Mouse (Mus musculus) kidney, adult 2 months (tissue): ENCODE results near the gene Nusap1. TPM values are rescaled to one million over a fixed set of nuclear protein-coding genes. Genes with fewer than 3 reads are reported as not detected.

Source experiments
- DNase-seq: peaks from one replicate; pipeline ENCODE4 v3.0.0; 2021
- H3K27ac ChIP-seq: fragments of 200-500 bp; 2 replicates; pipeline ENCODE4 v1.5.1; 2012; ENCODE audit warnings: low read depth, low read length, control low read depth, inconsistent platforms; ENCODE audit not compliant: insufficient read depth
- H3K27me3 ChIP-seq: fragments of 200-500 bp; replicated peaks from 2 replicates; pipeline ENCODE4 v1.6.1; 2012; ENCODE audit warnings: mild to moderate bottlenecking, moderate library complexity, low read length, inconsistent platforms; ENCODE audit not compliant: control insufficient read depth, insufficient read depth
- H3K36me3 ChIP-seq: fragments of 200-500 bp; 2 replicates; pipeline ENCODE4 v1.6.1; 2012; ENCODE audit warnings: mild to moderate bottlenecking, moderate library complexity, low read length, inconsistent platforms; ENCODE audit not compliant: control insufficient read depth, insufficient read depth
- H3K4me1 ChIP-seq: fragments of 200-500 bp; 2 replicates; pipeline ENCODE4 v1.6.1; 2011; ENCODE audit warnings: low read length; ENCODE audit not compliant: control insufficient read depth, insufficient read depth
- H3K4me3 ChIP-seq: fragments of 200-500 bp; 2 replicates; pipeline ENCODE4 v1.5.1; 2011; ENCODE audit warnings: mild to moderate bottlenecking, low read depth, low read length, control low read depth; ENCODE audit not compliant: insufficient read depth
- CTCF ChIP-seq: fragments of 200-500 bp; conservative IDR thresholded peaks from 2 replicates; pipeline ENCODE4 v1.5.1; 2011; ENCODE audit warnings: low read depth, mild to moderate bottlenecking, control low read depth, low read length, moderate library complexity, mixed read lengths; ENCODE audit not compliant: insufficient read depth, insufficient read length
- POLR2A ChIP-seq: fragments of 200-500 bp; IDR thresholded peaks from one replicate; pipeline ENCODE4 v1.6.1; 2011; ENCODE audit warnings: low read depth, low read length, control low read depth
- WGBS: fragments of 180-500 bp; shearing (Covaris S2); methylation state at CpG from one replicate; pipeline ENCODE4 v1.1.7; 2018; 5-methylcytosine and 5-hydroxymethylcytosine counted together
- polyA plus RNA-seq: library from polyadenylated mRNA; depleted of rRNA; stranded (reverse); fragments of >200 nt; gene quantifications from 2 replicates; pipeline ENCODE4 v1.2.3, GENCODE M21; 2012; rRNA removed

The Nusap1 gene
- polyA plus RNA-seq, 1 experiment = 0.25 TPM

DNA sequence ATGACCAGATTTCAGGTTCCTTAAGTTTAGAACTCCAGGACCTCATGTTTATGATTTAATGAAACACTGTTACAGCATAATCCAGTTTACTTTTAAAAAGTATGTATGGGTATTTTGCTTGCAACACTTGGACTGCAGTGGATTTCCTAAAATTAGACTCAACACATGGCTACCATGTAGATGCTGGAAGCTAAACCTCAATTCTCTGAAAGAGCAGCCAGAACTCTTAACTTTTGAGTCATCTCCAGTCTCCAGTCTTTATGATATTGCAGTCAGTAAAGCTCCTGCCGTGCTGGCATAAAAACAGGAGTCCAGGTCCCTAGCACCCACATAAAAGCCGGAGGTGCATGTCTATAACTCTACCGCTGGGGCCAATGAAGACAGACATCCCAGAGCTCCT is 81.9 kb downstream of the Nusap1 start:
- no peaks in the 10 kb centered on the region for H3K27me3 ChIP-seq
- no peak overlapping the region for H3K27ac ChIP-seq
- H3K4me1 ChIP-seq = no peaks in the 10 kb centered on the region
- WGBS = 95% methylated on average over 3 of the region's 3 CpGs
- TF ChIP-seq POLR2A = no peak
- no peak for TF ChIP-seq CTCF
- no peak overlapping the region for H3K4me3 ChIP-seq
- no peak for DNase-seq
- peaks cover 2% of the 10 kb centered on the region; the same call in 1 of the 2 replicates for H3K36me3 ChIP-seq

Other genes with a start within 250 kb of the Nusap1 start
- 6.5 and 6.7 TPM in 2 replicates for gene Ino80, start 140.6 kb upstream of the Nusap1 start, polyA plus RNA-seq
- gene Exd1, start 70.7 kb upstream of the Nusap1 start, polyA plus RNA-seq = 0.52 and 0.56 TPM in 2 replicates
- 129 and 135 TPM in 2 replicates for gene Chp1, start 70.6 kb upstream of the Nusap1 start, polyA plus RNA-seq
- 0.38 and 0.75 TPM in 2 replicates for gene Oip5, start 171 bp downstream of the Nusap1 start, polyA plus RNA-seq
- 8.1 and 13.1 TPM in 2 replicates for gene Ndufaf1, start 44.5 kb downstream of the Nusap1 start, polyA plus RNA-seq
- gene Rtf1, start 56.8 kb downstream of the Nusap1 start, polyA plus RNA-seq = 7.8 and 10.9 TPM in 2 replicates
- 2.0 and 2.5 TPM in 2 replicates for gene Itpka, start 124.0 kb downstream of the Nusap1 start, polyA plus RNA-seq
- 2.0 and 2.6 TPM in 2 replicates for gene Ltk, start 142.1 kb downstream of the Nusap1 start, polyA plus RNA-seq
- 13.8 and 16.7 TPM in 2 replicates for gene Rpap1, start 169.2 kb downstream of the Nusap1 start, polyA plus RNA-seq
- 2.5 and 3.0 TPM in 2 replicates for gene Tyro3, start 179.4 kb downstream of the Nusap1 start, polyA plus RNA-seq